Mouse (Mus musculus) heart, embryonic 11.5 days (tissue): Measurements from ENCODE around the gene Morn5. TPM values are rescaled to one million over a fixed set of nuclear protein-coding genes. Genes with fewer than 3 reads are reported as not detected.

ENCODE experiments used
- ATAC-seq: fragments of 200-750 bp; cut with Nextera tagmentation; replicated peaks from 2 replicates; pipeline ENCODE4 v1.8.0; 2017; ENCODE audit warnings: moderate library complexity; ENCODE audit not compliant: insufficient number of reproducible peaks, low FRiP score, low TSS enrichment
- H3K27ac ChIP-seq: fragments of 300-500 bp; sonication (generic); 2 replicates; pipeline ENCODE4 v1.5.1; 2014; ENCODE audit warnings: mild to moderate bottlenecking, low read depth, low read length
- H3K27me3 ChIP-seq: fragments of 300-500 bp; sonication (generic); 2 replicates; pipeline ENCODE4 v1.6.1; 2014; ENCODE audit warnings: mild to moderate bottlenecking, low read length, mixed read lengths; ENCODE audit not compliant: control insufficient read depth, insufficient read depth
- H3K36me3 ChIP-seq: fragments of 300-500 bp; sonication (generic); 2 replicates; pipeline ENCODE4 v1.6.1; 2014; ENCODE audit warnings: mild to moderate bottlenecking, low read length, moderate library complexity, mixed read lengths; ENCODE audit not compliant: control insufficient read depth, insufficient read depth
- H3K4me1 ChIP-seq: fragments of 300-500 bp; sonication (generic); 2 replicates; pipeline ENCODE4 v1.6.1; 2014; ENCODE audit warnings: low read length; ENCODE audit not compliant: control insufficient read depth, insufficient read depth
- H3K4me2 ChIP-seq: fragments of 300-500 bp; sonication (generic); 2 replicates; pipeline ENCODE4 v1.6.1; 2014; ENCODE audit warnings: mild to moderate bottlenecking, moderate library complexity
- H3K4me3 ChIP-seq: fragments of 300-500 bp; sonication (generic); 2 replicates; pipeline ENCODE4 v1.5.1; 2014; ENCODE audit warnings: low read depth, low read length
- H3K9ac ChIP-seq: fragments of 300-500 bp; sonication (generic); 2 replicates; pipeline ENCODE4 v1.6.1; 2014; ENCODE audit warnings: mild to moderate bottlenecking, low read depth, low read length, moderate library complexity
- H3K9me3 ChIP-seq: fragments of 300-500 bp; sonication (generic); replicated peaks from 2 replicates; pipeline ENCODE4 v1.6.1; 2016; ENCODE audit warnings: low read length; ENCODE audit not compliant: control insufficient read depth
- WGBS: fragments of 180-500 bp; shearing (Covaris S2); extraction: QIAGEN DNeasy Blood & Tissue Kit; methylation state at CpG from one replicate; pipeline ENCODE4 v1.1.7; 2014; ENCODE audit not compliant: insufficient replicate concordance; 5-methylcytosine and 5-hydroxymethylcytosine counted together
- polyA plus RNA-seq: library from polyadenylated mRNA; unstranded; fragments of >200 nt; fragmentation: Nextera tagmentation; extraction: Ambion mirVana; gene quantifications from 2 replicates; pipeline ENCODE4 v1.2.1, GENCODE M21; 2014

Gene Morn5
- polyA plus RNA-seq, 1 experiment from 2014 or later, result 0.23 TPM

DNA sequence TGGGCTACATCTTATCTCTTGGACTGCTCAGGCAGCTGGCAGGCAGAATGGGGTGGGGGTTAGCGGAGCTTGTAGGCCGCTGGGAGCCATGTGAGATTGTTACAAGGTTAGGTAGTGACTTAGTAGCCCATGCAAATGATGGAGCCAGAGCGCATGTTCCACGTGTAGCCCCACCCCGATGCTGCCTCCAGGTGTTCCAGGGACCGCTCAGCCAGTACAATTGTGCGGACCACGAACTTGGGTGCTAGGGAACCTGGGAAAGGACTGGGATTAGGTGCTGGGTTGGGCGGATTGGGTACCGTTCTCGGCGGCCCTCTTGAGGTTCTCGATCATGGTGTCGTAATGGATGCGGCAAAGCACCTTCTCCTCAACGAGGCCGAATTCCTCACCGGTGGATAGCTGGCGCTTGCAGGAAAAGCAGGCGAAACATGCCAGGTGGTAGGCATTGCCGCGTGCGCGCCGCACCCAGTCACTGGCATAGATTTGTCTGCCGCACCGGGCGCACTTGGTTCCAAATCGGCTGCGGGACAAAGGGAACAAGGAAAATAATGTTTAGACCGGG, 44.7 kb downstream of the Morn5 start:
- no peaks in the 10 kb centered on the region for H3K9me3 ChIP-seq
- peaks cover 100% of the 10 kb centered on the region for H3K27me3 ChIP-seq
- H3K27ac ChIP-seq, result no peak overlapping the region
- 7% methylated on average over 31 of the region's 31 CpGs for WGBS
- H3K4me1 ChIP-seq, result peaks cover 9% of the 10 kb centered on the region; the same call in 1 of the 2 replicates
- H3K36me3 ChIP-seq, result no peaks in the 10 kb centered on the region
- H3K9ac ChIP-seq, result no peak overlapping the region
- H3K4me2 ChIP-seq, result no peak overlapping the region
- no peak for ATAC-seq
- H3K4me3 ChIP-seq, result 0 out of 2 replicates have a peak overlapping the region, but pooled peaks have one; percentile 4

DNA sequence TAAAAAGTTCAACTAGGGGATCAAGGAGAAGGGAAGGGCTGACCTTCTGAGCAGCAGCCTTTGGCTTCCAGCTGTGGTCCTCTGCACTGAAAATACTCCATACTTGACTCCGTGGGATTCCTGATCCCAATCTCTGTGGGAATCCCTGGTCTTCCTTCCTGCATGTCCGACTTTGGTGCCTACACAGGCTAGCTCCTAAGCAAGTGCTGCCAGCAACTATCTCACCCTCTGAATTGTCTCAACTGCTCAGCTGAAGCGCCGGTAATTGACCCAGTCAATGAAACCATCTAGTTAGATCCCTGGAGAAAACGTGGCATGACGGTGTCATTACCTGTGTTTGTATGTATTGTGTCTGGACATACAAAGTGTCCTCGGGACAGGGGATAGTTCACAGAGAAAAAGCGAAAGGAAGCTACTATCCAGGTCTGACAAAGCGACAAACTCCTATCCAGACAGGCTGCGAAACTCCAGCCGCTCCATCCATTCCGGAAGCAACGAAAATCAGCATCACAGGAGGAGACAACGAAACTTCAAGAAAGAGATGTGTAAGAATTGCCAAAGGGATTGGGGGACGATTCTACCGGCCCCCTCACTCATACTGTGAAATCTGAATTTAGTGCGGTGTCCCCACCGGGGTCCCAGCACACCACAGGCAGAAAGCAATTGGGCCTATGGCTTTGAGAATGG, 48.0 kb downstream of the Morn5 start:
- H3K27me3 ChIP-seq, result peaks cover 97% of the 10 kb centered on the region
- WGBS, result 3% methylated on average over 18 of the region's 18 CpGs
- no peak overlapping the region for H3K27ac ChIP-seq
- H3K4me1 ChIP-seq, result no peaks in the 10 kb centered on the region
- ATAC-seq, result no peak
- no peak overlapping the region for H3K4me2 ChIP-seq
- no peaks in the 10 kb centered on the region for H3K9me3 ChIP-seq
- no peak overlapping the region for H3K4me3 ChIP-seq
- H3K36me3 ChIP-seq, result no peaks in the 10 kb centered on the region
- H3K9ac ChIP-seq, result no peak overlapping the region

- peaks cover 4% of the 10 kb centered on the region for H3K4me1 ChIP-seq
- H3K27me3 ChIP-seq, result peaks cover 97% of the 10 kb centered on the region
- no peak overlapping the region for H3K4me3 ChIP-seq
- no peaks in the 10 kb centered on the region for H3K36me3 ChIP-seq
- H3K9me3 ChIP-seq, result no peaks in the 10 kb centered on the region
- no peak for ATAC-seq
- WGBS, result 7% methylated on average over 5 of the region's 5 CpGs
- H3K4me2 ChIP-seq, result no peak overlapping the region
- no peak overlapping the region for H3K9ac ChIP-seq
- H3K27ac ChIP-seq, result no peak overlapping the region
These were observed 48.8 kb downstream of the Morn5 start for GRCm38 (mm10) chr2:36098021-36098420.

- no peak for ATAC-seq
- 9% methylated on average over 6 of the region's 6 CpGs for WGBS
- H3K36me3 ChIP-seq, result no peaks in the 10 kb centered on the region
These were observed 50.5 kb downstream of the Morn5 start for GRCm38 (mm10) chr2:36099739-36100138.

DNA sequence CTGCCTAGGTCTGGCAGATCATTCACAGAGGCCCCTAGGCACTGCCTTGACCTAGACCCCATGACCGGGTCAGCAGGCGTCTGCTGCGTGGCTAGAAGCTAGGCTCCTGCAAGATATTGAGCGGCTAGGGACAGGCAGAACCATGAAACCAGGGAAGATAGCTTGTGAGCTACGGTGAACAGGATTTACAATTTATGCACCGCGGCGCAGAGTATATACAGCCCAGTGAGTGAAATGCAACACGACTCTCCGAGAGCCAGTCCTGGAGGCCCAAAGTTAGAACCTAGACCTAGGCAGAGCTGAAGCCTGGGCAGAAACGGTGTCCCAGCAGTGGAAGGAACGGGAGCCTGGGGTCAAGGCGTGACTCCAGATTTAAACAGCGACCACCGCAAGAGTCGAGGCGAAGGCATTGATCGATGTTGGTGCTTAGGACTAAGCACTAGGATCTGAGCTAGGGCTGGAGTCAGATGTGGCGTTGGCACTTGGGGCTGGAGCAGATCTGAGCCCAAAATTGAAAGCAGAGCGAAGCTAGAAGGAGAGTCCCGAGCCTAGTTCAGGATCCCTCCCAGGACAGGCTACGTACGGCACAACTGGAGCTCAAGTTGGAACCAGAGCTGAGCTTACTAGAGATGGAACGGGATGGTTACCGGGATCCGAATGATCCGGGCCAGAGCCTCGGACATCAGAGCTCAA, 52.8 kb downstream of the Morn5 start:
- H3K9ac ChIP-seq, result no peak overlapping the region

More at GRCm38 (mm10) chr2:36099739-36100138, 50.5 kb downstream of the Morn5 start:
- Histone ChIP-seq H3K4me1 (peaks cover 12% of the 10 kb centered on the region), H3K9me3 (no peaks in the 10 kb centered on the region), H3K4me3 (no peak overlapping the region), H3K27me3 (peaks cover 97% of the 10 kb centered on the region), H3K9ac (no peak overlapping the region), H3K4me2 (no peak overlapping the region), H3K27ac (no peak overlapping the region)

DNA sequence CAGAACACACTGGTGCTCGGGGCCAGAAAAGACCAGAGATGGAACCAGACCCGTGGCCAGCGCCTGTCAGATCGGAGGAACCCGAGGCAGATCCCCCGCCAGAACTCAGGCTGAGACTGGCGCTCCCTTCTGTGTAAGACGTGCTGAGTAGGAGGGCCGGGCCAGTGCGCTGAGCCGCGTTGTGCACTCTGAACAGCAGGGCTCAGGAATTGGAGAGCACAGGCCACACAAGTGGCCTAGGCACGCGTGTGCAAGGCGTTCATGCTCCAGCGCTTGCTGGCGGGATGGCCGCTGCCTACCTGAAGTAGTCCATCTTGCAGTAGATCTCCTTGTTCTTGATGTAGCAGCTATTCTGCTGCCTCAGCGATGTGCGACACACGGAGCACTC, 53.3 kb downstream of the Morn5 start:
- no peak overlapping the region for H3K9ac ChIP-seq
- ATAC-seq, result no peak
- H3K27ac ChIP-seq, result no peak overlapping the region
- no peaks in the 10 kb centered on the region for H3K9me3 ChIP-seq
- H3K27me3 ChIP-seq, result peaks cover 97% of the 10 kb centered on the region
- peak overlapping the region; percentile 72 for H3K4me2 ChIP-seq
- H3K4me3 ChIP-seq, result peak overlapping the region; percentile 50
- H3K4me1 ChIP-seq, result peaks cover 20% of the 10 kb centered on the region
- WGBS, result 1% methylated on average over 21 of the region's 21 CpGs
- H3K36me3 ChIP-seq, result no peaks in the 10 kb centered on the region

More for the DNA sequence above, 52.8 kb downstream of the Morn5 start:
- Histone ChIP-seq H3K27ac (no peak overlapping the region), H3K4me1 (peaks cover 20% of the 10 kb centered on the region), H3K36me3 (no peaks in the 10 kb centered on the region), H3K4me3 (peak overlapping the region; percentile 50), H3K27me3 (peaks cover 97% of the 10 kb centered on the region), H3K9me3 (no peaks in the 10 kb centered on the region), H3K4me2 (peak overlapping the region; percentile 72)
- 4% methylated on average over 28 of the region's 28 CpGs for WGBS
- no peak for ATAC-seq

GRCm38 (mm10) chr2:36103069-36103554, 53.9 kb downstream of the Morn5 start:
- ATAC-seq, result no peak
- H3K9me3 ChIP-seq, result no peaks in the 10 kb centered on the region
- H3K4me3 ChIP-seq, result peak overlapping the region; percentile 50
- H3K4me2 ChIP-seq, result peak overlapping the region; percentile 72
- H3K9ac ChIP-seq, result no peak overlapping the region
- peaks cover 97% of the 10 kb centered on the region for H3K27me3 ChIP-seq
- H3K36me3 ChIP-seq, result no peaks in the 10 kb centered on the region
- 1% methylated on average over 21 of the region's 21 CpGs for WGBS
- H3K4me1 ChIP-seq, result peaks cover 20% of the 10 kb centered on the region
- no peak overlapping the region for H3K27ac ChIP-seq

DNA sequence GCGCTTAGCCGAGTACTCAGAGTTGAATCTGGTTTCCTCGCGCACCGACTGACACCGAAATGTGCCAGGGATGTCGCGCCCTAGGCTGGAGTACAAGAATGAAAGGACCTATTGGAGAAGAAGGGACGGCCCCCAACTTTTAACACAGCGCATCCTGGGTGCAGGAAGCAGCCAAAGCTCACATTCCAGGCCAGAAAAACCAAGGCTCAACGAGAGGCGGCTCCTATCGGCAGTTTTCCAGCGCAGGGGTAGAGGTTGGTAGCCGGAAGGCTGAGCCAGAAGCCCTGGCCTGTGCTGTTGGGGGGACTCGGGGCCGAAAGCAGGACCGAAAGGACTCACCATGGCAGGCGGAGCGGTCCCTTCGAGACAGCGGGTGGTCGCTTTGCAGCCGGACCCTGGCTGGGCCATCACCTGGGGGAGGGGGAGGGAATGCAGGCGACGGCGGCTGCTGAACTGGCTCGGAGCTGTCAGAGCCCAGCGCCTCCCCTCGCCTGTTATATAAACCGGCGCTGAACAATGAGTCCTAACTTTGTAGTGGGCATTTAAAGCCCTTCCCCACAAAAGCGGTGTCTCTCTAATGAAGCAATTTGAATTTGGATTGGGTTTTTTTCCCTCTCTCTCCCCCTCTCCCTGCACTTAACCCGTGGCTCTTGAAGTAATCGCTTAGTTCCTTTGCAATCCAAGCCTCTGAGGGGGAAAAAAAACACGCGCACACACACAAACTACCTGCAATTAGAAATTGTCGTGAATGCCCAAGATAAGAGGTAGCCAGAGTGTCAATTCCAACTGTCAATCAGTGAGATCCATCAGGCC, 54.5 kb downstream of the Morn5 start:
- no peaks in the 10 kb centered on the region for H3K9me3 ChIP-seq
- no peak for ATAC-seq
- H3K27ac ChIP-seq, result no peak overlapping the region
- H3K4me2 ChIP-seq, result peak overlapping the region; percentile 72
- H3K36me3 ChIP-seq, result no peaks in the 10 kb centered on the region
- WGBS, result under 1% methylated on average over 38 of the region's 38 CpGs
- H3K27me3 ChIP-seq, result peaks cover 96% of the 10 kb centered on the region
- H3K4me1 ChIP-seq, result peaks cover 20% of the 10 kb centered on the region
- peak overlapping the region; percentile 50 for H3K4me3 ChIP-seq
- no peak overlapping the region for H3K9ac ChIP-seq
